Mouse (Mus musculus) cerebellum, adult 11 months (tissue): ENCODE measurements around the gene Smpd3.

Experiments
- DNase-seq: peaks from one replicate; pipeline ENCODE4 v3.0.0; 2022

Smpd3 gene

DNA sequence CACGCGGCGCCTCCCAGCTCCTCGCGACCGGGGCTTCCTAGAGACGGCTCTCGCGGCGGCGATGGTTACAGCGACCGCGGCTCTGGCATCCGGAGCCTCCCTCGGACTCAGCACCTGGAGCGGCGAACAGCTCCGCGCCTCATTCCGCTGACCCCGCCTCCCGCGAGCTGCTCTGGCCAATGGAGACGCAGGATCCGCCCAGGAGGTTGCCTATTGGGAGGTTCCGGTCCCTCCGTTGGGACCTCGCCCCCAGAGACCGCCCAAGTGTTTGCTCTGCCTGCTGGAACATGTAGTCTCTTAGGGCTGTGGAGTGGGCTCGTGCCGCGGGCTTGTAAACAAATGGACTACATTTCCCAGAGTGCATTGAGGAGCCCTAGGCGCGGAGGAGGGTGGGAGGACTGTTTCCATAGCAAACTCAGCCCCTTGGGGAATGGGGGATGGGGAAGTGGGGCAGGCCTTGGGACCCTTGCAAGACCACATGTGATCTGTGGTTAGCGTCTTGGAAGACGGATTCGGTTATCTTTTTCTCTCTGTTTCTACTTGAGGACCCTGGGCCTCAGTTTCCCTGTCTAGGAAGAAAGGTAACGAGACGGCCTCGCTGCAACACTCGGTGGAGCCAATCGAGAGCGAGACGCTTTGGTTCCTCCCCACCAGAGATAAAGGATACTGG, at the start of gene Smpd3:
Gene Smpd3, minus strand, starts transcription at position 137 of the 670 bp plus-strand sequence.
- DNase-seq = peak; percentile 99

GRCm38 (mm10) chr8:106381026-106381425, 43.2 kb upstream of the Smpd3 start:
- DNase-seq = no peak

DNA sequence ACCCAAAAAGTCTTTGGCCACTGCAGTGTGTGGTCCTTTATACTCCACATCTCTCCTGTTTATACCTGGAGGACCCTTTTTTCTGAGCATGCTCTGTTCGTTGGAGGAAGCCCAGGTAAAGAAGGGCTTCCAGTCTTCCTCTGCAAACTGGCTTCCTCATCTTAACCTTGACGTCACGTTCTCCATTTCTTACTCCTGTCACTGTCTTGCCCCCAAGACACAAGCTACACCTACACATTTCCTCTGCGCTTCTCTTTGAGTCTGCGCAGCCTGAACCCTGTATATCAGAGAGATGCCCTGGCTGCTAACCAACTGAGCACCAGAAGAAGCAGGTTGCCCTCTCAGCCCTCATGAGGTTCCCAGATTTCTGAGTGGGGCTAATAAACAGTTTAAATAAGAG, 41.6 kb upstream of the Smpd3 start:
- no peak for DNase-seq

DNA sequence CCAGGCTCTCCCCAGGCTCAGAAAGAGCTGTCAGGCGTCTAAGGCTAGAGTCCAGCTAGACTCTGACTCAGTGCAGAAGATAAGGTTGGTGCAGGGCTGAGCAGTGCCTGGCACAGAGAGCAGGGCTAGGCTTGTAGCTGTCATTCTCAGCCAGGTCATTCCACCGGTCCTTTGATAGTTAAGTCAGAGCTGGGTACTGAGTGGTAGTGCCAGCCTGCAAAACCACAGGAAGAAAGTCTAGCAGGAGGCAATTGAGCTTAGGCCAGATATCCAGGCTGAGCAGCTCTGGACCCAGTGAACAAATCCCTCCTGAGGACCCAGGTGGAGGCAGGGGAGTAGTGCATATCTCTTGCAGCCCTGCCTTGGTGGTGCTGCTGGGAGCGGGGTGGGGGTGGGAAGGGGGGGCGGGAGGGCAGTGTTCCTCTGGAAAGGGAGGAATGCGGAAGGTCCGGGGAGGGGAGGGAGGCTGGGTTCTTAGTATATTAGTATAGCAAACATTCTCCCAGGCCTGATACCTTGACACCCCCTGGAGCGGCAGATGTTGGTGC, 40.8 kb upstream of the Smpd3 start:
- no peak for DNase-seq

- DNase-seq = peak; percentile 28
Observed at GRCm38 (mm10) chr8:106376862-106377261, 39.1 kb upstream of the Smpd3 start.

GRCm38 (mm10) chr8:106375957-106376356, 38.2 kb upstream of the Smpd3 start:
- no peak for DNase-seq

GRCm38 (mm10) chr8:106369069-106369468, 31.3 kb upstream of the Smpd3 start:
- no peak for DNase-seq

- no peak for DNase-seq
Observed at GRCm38 (mm10) chr8:106368501-106368900, 30.7 kb upstream of the Smpd3 start.

DNA sequence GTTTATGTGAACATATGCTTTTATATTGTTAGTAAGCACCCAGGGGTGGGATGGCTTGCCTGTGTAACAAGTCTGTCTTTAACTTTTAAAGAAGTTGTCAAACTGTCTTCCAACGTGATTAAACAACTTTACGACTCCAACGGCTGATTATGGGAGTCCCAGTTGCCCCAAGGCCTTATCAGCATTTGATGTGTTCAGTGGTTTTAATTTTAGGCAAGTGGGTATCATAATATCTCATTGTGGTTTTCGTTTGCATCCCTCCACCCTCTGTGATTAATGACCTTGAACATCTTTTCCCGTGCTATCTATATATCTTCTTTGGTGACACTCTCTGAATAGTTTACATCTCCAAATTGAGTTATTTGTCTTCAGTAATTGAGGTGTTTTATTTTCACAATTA, 27.0 kb upstream of the Smpd3 start:
- DNase-seq = no peak

DNA sequence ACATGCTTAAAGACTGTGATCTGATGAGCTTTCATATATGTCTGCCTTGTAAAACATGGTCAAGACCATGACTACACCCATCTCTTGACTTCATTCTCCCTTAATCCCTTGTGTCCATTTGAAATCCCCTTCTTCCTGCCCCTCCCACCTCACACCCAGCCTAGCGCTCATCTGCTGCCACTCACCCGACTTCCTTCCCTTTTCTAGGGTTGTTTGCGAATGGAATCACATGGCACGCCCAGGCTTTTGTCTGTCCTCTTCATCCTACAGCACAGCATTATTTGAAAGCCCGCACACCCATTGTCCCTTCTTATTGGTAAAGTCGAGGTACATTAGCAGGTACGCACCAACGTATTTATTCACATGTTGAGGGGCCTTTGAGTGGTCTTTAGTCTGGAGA, 26.5 kb upstream of the Smpd3 start:
- no peak for DNase-seq

- no peak for DNase-seq
Observed at GRCm38 (mm10) chr8:106363321-106363720, 25.5 kb upstream of the Smpd3 start.

DNA sequence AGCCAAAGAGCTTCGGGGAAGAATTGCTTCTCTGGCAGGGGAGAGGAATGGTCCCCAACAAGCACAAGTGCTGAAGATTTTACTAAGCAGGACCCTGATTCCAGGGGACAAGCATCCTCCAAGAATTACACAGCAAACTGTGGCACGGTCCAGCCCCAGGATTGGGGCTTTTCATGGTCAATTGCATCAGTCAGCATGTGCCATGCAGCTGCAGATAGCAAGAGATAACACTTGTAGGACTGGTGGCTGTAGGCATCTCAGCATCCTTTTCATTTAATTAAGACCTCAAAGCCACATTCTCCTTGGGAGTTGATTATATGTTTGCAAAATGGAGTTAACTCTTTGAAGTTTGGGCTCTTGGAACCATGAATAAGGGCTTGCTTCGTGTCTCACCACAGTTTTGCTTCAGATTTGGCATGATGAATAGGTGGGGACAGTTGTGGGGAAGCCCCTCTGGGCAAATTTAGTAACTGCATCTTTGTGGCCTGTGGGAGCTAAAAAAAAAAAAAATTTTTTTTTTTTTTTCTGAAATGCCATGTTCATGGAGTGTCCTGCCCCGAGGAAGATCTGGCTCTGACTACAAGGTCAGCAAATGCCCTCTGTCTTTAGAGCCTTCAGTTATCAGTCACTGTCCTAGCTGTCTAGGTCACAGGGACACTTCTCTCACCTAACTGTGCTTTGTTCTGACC, 22.0 kb upstream of the Smpd3 start:
- no peak for DNase-seq

GRCm38 (mm10) chr8:106351135-106351534, 13.3 kb upstream of the Smpd3 start:
- no peak for DNase-seq

GRCm38 (mm10) chr8:106349398-106349797, 11.6 kb upstream of the Smpd3 start:
- no peak for DNase-seq

GRCm38 (mm10) chr8:106346123-106346522, 8.3 kb upstream of the Smpd3 start:
- DNase-seq = no peak

GRCm38 (mm10) chr8:106343471-106343870, 5.7 kb upstream of the Smpd3 start:
- DNase-seq = no peak

- DNase-seq = no peak
Observed at GRCm38 (mm10) chr8:106342828-106343227, 5.0 kb upstream of the Smpd3 start.

GRCm38 (mm10) chr8:106338741-106339209, 987 bp upstream of the Smpd3 start:
- DNase-seq = no peak

GRCm38 (mm10) chr8:106336561-106336960, 1.2 kb downstream of the Smpd3 start:
- DNase-seq = peak; percentile 33

DNA sequence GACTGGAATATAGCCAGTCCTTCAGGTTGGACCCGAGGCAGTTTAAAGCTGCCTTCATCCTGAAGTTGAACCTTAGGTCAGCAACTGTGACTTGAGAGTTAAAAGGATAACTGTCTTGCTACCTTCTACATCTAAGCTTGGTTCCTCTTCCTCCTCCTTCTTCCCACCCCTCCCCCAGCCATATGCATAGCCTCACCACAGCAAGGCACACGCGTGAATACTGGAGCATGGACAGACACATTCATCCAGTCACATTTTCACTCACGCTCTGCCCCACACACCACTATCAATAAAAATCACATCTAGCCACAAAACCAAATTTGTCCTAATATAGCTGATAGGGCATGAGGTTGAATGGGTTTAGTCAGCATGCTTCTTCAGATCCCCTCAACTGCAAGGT, 1.8 kb downstream of the Smpd3 start:
- DNase-seq = no peak

- DNase-seq = peak; percentile 28
Observed at GRCm38 (mm10) chr8:106335196-106335595, 2.6 kb downstream of the Smpd3 start.

DNA sequence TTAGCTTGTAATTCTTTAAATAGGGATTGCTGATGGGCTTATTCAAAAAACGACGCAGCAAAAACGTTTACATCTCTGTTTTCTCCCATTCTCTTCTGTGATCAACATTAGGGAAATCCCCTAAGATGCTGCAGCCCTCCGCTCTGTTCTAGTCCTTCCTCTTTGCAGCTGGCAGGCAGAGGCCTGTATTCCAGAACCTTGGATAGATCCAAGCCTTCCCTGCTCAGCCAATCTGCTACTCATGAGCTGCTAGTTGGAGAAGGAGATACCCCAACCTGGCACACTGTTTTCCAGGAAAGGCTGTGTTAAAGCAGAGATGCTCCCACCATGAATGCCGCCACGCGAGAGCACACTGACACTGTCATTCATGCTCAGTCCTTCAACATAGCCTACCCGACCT, 4.4 kb downstream of the Smpd3 start:
- no peak for DNase-seq

DNA sequence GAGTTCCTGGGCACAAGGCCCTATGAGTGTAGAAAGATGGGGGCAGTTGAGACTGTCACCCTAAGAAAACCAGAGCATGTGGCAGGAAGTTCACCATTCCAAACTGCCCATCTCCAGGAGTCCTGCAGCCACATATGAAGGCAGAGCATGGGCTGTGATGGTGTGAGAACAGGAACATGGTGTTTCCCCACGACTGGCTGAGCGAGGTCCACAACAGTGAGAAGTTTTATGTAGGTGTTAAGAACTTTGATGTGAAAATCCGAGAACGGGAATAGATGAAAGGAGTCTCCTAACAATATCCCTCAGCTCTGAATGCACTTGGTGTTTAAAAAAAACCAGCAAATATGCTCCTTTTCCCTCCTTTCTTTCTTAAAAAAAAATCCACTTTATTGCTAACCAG, 5.3 kb downstream of the Smpd3 start:
- DNase-seq = no peak

DNA sequence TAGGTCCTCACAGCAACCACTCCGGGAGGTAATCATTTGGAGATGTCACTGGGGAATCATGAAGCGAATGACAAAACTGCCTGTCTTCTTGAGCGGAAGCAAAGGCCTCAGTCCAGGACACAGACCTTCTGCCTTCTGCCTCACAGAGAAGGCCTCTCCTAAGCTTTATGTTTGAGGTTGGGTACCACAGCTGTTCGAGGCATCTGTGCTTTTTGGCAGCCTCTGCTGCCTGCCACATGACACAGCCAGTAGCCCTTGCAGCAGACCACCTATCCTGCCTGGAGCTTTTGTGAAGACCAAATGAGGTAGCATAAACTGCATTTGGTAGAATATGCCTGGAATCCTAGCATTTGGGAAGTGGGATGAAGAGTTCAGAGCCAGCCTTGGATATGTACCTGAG, 11.2 kb downstream of the Smpd3 start:
- no peak for DNase-seq
